Mouse (Mus musculus) splenic B cell, adult 2 months (primary cell): Measurements from ENCODE around the gene Umad1.
A peak's percentile ranks its signal among the peaks of the same experiment; 100 is the strongest.

ENCODE experiments used
- DNase-seq: peaks from one replicate; pipeline ENCODE4 v3.0.0-alpha.2; 2011; ENCODE audit warnings: low read depth, low spot score
- H3K27me3 ChIP-seq: 2 replicates; pipeline ENCODE4 v1.6.1; 2012; ENCODE audit warnings: mild to moderate bottlenecking, low read length, moderate library complexity, mixed read lengths; ENCODE audit not compliant: control insufficient read depth, poor library complexity, insufficient read depth, severe bottlenecking
- H3K36me3 ChIP-seq: 2 replicates; pipeline ENCODE4 v1.6.1; 2012; ENCODE audit warnings: mild to moderate bottlenecking, low read length, moderate library complexity, mixed read lengths; ENCODE audit not compliant: control insufficient read depth, poor library complexity, insufficient read depth, severe bottlenecking

Gene Umad1

DNA sequence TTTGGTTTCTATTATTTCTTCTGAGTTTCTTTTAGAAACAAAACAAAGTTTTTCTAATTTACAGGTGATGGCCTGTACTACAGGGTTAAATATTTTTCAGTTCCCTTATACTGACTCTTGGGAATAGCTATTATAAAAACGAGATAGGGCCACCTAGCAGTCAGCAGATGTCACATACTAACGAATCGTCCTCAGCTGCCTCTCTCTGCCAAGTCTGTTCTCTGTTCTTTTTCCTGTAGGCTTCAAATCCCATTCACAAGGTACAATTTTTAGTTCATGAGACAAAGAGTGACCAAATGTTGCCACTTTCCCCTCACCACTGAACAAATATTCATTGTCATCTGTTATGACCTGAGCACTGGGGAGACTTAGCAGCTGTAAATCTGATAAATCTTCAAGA, 244.9 kb downstream of the Umad1 start:
- H3K27me3 ChIP-seq: no peaks in the 10 kb centered on the region
- peak; percentile 73 for DNase-seq
- H3K36me3 ChIP-seq: no peaks in the 10 kb centered on the region

DNA sequence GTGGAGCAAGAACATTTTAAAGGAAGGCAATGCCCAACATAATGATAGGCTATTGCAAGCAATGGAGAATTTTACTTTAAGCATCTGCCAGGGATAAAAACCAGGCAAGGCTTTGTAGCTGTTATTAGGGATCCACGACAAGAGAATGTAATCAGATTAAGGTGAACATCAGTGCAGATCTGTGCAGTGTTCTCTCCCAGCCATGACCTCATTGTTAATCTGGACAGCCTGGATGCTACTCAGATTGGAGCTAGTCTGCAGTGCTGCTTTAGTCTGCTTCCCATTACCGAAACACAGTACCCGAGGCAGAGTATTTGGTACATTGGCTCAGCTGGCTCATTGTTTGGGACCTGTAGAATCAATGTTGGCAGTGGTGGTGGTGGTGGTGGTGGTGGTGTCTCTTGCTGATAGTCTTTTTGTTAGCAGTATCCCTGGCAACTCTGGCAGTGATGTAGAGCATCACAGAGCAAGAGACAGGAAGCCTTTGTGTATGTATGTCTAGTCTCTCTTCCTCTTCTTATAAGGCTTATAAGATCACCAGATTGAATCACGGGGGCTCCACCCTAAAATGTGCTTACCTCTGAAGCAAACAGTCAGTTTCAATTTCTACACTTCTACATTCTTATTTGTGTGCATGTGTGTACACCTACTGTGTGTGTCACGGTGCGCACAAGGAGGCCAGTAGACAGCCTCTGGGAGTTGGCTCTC, 245.6 kb downstream of the Umad1 start:
- no peaks in the 10 kb centered on the region for H3K27me3 ChIP-seq
- no peaks in the 10 kb centered on the region for H3K36me3 ChIP-seq
- peak; percentile 91 for DNase-seq

GRCm38 (mm10) chr6:8506631-8507030, 247.5 kb downstream of the Umad1 start:
- no peaks in the 10 kb centered on the region for H3K27me3 ChIP-seq
- H3K36me3 ChIP-seq: no peaks in the 10 kb centered on the region
- no peak for DNase-seq
